Mouse (Mus musculus): ENCODE measurements around the gene Rrp1.
A peak's percentile ranks its signal among the peaks of the same experiment; 100 is the strongest.
"Not testable (repeated sequence)": the region's sequence is repeated elsewhere in the genome, so short reads cannot be mapped to it uniquely, and the experiment has no call there.

Gene Rrp1

DNA sequence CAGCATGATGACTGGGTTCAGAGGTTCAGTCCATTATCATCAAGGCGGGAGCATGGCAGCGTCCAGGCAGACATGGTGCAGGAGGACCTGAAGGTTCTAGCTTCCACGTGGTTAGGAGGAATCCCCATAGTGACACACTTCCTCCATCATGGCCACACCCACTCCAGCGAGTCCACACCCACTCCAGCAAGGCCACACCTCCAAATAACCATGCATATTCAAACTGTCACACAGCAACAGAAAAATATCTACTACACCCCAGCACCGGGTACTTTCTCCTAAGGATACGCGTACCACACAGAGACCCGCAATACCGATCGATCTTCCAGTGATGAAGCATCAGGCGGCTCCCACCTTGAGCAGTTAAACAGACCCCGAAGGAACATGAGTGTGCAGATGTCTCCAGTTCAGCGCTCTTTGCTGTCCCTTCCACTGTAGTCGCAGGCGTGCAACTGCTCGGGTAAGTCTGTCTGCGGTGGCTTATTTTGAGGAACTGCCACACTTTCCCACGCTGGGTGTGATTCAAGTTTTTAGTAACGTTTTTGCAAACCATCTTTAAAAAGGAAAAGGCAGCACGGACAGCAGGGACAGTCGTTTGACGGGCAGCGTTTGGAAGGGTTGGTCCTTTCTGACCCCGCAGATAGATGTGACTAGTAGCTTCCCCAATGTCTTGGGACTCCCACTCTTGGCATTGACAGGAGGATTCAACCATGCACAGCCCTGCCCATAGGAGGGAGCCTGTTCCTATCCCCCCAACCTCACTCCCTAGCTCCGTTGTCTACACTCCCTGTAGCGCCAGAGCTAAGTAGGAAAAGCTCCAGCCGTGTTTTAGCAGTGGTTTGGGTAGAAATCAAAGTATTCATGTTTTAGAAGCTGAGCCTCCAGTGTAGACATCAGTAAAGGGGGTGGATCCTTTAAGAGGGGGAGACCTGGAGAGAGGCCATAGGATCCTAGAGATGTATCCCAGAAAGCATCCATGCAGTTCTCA lies 39.9 kb downstream of the Rrp1 start:
- DNase-seq: no peak

DNA sequence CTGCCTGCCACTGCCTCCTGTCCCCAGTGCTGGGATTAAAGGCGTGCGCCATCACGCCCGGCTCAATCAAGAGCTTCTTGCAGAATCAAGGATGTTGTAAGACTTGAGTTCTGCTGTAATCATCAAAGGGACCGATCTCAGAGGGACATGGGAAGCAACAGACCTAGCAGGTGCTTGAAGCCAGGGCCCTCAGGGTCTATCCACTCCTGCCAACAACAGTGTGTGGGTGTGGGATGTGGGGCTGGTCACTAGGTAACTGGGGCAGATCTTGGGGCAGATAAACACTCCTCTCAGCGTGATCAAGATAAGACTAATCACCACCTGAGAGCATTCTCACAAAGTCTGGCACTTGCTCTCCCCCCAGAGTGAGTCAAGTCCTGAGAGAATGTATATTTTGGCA lies 41.1 kb downstream of the Rrp1 start:
- no peak for DNase-seq

DNA sequence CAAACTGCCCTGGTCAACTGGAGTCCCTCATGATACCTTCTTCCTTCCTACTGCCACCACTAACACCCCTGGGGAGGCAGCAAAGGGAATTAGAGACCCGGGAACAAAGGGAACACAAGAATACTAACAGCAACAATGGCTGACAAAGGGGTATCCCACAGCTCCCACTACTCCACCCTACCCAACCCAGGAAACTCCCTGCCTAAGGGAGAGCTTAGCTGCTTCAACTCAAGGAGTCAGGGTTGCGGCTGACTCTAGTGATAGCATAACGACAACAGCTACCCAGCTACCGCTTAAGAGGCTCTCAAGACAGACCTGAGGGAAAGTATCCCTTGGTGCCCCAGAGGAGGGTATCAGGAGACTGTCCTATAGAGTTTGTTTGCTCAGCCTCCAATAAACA lies 45.3 kb downstream of the Rrp1 start:
- DNase-seq: no peak

DNA sequence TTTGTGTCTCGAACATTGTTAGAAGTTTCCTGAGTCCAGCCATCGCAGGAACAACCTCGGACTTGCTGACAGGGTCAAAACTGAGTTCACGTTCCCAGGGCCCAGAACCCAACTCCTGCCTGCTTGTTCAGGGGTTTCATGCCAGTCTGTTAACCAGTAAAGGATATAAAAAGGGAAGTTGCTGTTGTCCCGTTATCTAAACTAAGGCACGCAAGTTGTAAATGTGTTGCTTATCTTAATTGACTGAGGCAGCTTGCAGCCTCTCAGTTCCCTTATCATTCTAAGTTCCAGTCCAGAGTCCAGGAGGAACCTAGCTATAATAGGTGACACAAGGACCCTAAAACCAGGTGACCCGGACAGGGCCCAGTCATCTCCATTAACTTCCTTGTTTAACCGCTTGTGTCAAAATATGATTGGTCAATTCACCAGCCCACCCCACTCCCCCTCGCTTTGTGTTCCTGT lies 46.0 kb downstream of the Rrp1 start:
- DNase-seq: no peak

DNA sequence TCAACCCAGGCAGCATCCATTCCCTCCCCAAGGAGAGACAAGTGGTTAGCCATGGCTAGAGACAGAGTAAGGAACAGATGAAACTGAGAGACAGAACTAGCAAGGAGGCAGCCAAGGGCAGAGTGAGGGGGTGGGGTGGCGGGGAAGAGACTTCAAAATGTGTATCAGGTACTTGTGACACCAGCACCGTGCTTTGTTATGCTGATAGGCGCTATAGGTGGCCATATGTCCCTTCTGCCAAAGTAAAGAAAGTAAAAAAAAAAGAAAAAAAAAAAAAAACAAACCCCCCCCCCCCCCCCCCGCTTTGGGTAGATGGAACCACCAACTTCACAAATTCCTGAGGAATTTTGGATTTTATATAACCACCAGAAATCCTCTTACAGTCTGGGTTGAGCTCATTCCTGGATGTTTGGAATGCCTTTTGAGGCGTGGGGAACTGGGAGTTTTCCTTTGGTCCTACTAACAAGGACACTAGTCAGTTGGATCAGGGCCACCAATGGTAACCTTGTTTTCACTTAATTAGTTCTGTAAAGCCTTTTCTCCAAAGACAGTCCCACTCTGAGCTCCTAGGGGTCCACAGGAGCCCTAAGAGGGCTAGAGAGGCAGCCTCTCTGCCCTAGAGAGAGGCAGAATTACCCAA lies 46.5 kb downstream of the Rrp1 start:
- no peak for DNase-seq

DNA sequence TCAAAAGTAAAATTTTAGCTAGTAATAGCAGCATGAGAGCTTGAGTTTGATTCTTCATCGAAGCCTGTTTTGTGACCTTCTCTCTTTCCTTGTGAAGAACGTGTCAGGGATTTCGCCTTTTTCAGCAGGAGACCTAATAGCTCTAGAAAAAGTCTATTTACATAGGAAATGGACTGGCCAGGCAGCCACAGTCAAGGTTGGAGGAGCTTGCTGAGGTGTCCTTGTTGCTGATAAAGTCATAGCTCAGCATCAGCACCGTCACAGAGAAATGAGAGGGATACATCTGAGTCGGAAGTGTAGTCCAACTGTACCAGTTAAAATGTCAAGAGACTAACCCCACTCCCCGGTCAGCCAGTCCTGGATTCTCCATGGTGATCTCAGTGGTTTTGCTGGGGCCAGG lies 47.3 kb downstream of the Rrp1 start:
- no peak for DNase-seq

DNA sequence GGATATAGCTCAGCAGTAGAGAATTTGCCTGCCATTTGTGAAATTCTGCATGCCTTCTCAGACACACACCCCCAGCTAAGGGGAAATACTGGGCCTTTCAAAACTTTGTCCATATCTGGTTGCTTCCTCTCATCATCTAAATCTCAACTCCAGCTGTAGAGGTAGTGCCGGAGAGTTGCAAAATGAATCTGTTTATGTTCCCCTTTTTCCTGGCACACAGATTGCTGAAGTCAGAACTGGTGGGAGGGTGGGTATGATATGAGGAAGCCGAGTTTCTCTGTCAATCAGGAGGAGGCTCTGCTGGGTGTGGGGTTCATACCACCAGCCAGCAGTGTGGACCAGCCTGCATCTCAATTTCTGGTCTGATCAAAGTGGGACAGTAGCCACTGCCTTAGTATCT lies 48.7 kb downstream of the Rrp1 start:
- peak; percentile 95 for DNase-seq

DNA sequence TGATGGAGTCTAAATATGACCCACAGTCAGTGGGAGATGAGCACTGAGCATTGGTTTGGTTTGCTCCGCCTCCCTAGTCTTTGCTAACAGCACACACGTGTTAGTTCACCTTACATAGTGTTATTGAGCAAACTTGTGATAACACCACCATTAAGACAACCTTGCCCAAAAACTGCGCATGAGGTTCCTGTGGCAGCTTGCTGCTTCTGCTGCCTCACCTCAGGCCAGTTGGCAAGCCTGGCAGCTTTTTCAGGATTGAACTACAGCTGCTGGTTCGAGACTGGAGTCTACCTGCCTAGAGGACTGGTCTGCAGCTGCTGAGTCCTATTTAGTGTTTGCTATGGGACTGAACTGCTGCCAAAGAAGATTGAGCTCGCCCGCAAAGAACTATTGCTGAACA lies 49.5 kb downstream of the Rrp1 start:
- DNase-seq: no peak

DNA sequence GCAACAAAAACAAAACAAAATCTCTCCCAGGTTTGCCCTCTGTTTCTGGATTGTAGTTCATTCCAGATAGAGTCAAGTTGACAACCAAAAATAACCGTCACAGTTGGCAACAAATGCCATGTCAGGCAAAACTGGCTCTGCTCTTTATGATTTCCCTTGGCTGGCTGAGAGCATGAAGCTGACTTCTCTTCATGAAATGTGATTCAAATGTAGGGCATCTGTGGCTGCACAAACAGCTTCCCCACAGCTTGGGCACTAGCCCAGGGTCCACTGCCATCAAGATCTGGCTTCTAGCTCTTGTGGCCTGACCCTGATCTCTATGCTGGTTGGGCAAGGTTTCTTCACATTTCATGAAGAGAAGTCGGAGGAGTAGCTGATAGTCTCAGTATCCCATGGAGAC lies 50.9 kb downstream of the Rrp1 start:
- DNase-seq: peak; percentile 93

DNA sequence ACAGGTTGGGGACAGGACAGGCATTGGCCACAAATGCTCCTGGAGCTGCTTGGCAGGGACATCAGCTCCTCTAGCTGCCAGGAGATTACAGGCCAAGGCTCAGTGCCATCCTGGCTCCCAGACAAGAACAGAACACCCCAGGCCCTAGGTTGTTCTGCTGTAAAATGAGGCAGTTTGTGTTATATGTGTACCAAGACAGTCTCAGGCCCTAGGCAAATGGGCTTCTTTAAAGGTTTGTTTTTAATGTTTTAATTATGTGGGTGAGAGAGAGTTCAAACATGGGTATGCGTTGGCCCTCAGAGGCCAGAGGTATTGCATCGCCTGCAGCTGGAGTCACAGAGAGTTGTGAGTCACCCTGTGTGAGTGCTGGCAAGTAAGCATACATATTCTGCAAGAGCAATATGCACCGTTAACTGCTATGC lies 52.5 kb downstream of the Rrp1 start:
- peak; percentile 93 for DNase-seq

DNA sequence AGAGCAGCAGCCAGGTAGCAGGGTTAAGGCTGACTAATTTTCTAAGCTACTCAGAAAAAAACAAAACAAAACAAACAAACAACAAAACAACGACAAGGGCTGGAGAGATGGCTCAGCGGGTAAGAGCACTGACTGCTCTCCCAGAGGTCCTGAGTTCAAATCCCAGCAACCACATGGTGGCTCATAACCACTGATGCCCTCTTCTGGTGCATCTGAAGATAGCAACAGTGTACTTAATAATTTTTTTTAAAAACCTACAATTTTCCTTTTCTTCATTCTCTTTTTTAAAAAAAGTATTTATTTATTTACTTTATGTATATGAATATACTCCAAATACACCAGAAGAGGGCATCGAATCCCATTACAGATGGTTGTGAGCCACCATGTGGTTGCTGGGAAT lies 53.8 kb downstream of the Rrp1 start:
- not testable (repeated sequence) for DNase-seq

DNA sequence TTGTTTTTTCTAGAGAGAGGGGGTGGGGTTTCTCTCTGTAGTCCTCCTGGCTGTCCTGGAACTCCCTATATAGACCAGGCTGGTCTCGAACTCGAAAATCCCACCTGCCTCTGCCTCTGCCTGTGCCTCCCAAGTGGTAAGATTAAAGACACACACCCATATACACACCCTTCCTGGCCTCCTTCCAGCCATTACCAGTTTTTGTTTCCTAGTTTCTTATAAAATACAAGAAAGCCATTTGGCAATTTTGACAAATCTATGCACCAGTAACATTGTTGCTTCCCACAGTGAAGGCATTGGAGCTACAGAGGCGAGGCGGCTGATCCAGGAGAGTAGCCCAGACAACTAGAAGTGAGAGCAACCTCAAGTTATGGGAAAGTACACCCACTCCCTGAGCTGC lies 54.6 kb downstream of the Rrp1 start:
- no peak for DNase-seq

DNA sequence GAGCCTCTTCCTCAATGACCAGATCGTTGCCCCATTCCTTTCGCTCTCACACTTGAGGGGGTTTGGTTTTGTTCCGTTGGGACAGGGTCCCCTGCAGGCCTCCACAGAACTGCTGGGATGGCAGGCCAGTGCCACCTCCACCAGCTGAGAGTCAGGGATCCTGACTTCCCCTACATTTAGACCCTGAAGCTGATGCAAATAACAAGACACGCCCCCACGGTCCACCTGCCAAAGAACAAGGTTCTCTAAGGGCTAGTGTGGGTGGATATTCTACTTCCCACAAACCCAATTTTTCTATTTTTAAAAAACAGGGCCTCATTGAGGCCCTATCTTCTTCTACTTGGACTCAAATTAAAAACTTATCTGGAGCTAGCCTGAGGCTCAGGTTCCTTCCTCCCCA lies 55.1 kb downstream of the Rrp1 start:
- no peak for DNase-seq

DNA sequence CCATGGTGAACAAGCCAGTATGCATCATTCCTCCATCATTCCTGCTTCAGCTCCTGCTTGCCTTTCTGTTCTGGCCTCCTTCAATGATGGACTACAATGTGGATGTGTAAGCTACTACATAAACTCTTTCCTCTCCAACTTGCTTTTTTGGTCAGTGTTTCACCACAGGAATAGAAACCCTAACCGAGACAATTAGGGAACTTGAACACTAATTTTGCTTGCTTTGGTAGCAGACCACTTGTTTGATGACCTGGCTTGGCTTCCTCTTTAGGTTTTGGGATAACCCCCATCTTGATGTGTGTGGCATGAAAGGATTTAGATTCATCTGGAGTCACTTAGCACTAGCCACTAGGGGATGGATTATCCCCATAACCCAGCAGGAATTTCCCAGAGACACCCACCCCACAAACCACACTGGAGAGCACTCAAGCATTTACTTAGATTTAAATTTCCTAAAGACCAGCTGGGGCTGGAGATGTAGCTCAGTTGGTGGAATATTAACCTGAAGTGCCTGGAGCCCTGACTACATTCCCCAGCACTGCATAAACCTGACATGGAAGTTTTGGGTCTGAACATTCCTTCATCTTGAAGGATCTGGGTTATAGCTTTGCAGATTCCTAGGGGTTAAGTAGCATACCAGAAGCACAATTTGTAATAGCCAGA lies 56.8 kb downstream of the Rrp1 start:
- DNase-seq: no peak

DNA sequence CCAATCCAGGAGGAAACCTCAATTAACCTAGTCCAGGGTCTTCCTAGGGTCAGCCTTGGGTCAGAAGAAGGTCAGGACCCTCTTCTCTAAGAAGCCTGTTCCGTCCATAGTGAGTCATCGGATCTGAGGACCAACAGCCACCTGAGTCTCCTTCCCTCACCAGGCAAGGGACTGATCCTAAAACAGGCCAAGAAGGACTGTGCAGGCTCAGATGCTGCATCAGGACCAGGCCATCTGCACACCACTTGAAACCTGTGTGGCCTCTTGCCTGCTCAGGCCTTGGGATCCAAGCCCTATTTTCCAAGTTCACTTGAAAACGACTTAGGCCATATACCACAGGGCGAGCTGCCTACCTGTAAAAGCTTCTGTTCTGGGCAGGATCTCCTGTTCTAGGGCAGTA lies 59.6 kb downstream of the Rrp1 start:
- DNase-seq: no peak

DNA sequence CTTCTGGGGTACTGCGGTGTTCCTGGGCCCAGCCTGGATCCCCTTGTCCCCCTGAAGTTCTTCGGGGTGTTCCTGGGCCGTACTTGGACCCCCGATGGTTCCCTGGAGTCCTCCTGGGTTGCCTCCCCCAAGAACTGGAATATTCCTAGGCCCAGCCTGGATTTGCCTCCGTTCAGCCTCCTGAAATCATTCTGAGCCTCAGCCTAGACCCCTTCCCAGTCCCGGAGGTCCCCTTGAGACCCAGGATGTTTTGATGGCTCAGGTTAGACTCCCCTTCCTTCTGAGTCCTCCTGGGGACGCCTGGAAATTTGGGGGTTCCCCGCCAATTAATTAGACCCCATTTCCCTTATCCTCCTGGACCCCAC lies 60.2 kb downstream of the Rrp1 start:
- DNase-seq: no peak

DNA sequence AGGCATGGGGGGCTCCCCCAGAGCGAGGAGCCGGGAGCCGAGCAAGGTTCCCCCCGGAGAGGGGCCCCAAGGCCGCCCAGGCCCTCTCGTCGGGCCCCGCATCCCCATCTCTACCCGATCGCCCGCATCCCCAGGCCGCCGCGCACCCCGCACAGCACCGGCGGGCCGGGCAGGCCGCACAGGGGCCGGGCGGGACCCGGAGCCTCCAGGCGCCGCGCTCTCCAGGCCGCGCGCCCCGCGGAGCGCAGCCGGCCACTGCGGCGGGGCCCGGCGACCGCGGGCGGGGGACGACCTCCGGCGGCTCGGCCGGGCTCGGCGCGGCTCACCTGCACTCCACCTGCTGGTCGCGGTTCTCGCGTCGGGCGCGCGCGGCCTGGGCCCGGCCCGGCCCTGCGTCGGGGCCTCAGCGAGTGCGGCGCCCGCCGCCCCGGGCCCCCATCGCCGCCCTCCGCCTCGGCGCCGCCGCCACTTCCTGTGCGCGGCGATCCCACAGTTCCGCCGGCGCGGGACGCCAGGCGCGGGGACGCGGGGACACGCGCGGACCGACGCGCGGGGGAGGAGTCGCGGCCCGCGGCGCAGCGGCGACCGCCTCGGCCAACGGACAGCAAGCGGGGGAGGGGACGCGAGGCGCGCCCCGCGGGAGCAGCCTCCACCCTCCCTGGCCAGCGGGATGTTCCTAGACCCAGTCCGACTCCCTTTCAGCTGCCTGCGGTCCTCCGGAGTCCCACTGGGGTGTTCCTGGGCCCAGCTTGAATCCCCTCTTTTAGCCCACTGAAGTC lies 60.8 kb downstream of the Rrp1 start, which contains the start of gene Agpat3:
Gene Agpat3 (minus strand): TSS at position 603 of the 779 bp plus-strand sequence.
- DNase-seq: peak; percentile 98

DNA sequence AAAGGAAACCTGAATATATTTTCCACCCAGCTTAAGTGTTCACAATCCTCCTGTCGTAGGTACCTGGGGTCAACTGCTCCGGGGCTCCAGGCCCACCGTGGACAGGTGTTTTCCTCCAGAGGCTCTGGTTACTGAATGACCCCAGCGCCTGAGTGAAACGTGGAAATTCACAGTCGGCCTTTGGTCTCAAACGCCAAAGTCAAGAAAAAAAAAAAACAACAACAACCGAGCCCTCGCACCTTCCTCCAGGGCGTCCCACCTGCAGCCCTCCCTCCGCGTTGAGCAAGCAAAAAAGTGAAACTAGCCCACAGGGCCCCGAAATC lies 61.3 kb downstream of the Rrp1 start:
- peak; percentile 86 for DNase-seq

DNA sequence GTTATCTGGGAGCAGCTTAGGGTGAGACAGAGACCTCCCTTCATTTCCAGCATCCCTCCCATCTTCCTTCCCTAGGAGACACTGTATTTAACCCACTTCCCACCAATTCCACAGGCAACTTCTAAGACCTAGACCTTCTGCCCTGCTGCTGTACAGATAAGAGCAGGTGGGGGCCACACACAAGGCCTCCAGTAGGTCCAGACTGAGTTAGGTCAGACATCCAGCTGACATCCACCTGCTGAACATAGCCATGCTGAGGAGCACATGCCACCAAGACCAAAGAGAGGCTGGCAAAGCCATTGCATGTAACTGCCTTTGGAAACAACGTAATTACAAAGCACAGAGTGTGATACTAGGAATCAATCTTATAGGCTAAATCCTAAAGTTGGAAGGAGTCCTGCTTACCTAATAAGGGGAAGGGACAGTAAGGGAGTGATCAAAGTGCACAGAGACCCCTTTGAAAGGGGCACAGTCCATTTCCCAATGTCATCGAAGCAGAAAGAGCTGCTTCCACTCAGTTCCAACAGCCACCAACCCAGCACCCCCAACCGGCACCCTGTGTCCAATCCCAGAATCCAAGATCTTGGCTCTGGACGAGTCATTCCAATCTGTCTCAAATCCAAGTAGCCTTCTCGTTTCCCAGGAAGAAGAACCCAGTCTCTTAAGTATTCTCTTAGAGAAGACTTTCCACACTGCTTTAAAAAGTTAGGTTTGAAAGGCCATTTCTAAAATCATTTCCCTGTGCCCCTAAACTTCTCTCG lies 61.9 kb downstream of the Rrp1 start:
- DNase-seq: peak; percentile 86

Data from heart, adult 11 months (tissue).